Mouse (Mus musculus): ENCODE results near the gene Dbp.

DNA sequence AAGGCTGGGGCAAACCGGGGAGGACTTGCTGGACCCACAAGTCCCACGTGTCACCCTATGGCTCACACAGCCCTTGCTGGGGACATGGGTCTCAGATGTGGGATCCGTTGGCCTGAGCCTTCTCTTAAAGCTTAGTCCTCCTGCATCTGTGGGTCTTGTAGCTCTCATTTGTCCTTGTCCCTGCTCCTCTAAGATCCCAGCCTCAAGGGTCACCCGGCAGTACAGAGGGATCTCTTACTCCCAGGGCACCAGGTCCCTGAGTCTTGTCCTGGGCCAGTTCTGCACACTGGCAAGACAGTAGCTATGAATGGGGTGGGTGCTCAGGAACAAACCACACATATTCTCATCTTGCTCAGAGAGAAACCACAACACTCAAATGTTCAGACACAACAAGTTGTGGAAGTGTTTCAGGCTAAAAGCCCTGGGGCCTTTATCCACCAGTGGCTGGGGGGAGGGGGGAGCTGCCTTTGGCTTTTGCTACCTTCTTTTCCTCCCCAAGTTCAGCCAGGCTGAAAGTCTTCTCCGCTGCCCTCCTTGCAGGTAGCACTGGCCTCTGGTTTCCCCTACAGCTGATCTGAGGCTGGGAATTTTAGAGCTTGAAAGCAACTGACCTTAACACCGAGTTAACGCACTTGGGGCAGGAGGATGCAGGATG, 21.4 kb upstream of the Dbp start, which contains the start of gene Ntn5:
- TF ChIP-seq BHLHE40 (IDR thresholded peaks at IDR 0.05; ENCODE audit: borderline replicate concordance, low read depth, low read length): no peak
- TF ChIP-seq ZC3H11A (IDR thresholded peaks at IDR 0.05; ENCODE audit: low read depth, low read length): no peak
